Mouse (Mus musculus) hindbrain, postnatal 0 days (tissue): ENCODE results near the gene Rhbdf2. TPM values are rescaled to one million over a fixed set of nuclear protein-coding genes. Genes with fewer than 3 reads are reported as not detected.
"Not testable (repeated sequence)": the region's sequence is repeated elsewhere in the genome, so short reads cannot be mapped to it uniquely, and the experiment has no call there.

Experiments
- ATAC-seq: fragments of 200-750 bp; cut with Nextera tagmentation; 2 replicates; pipeline ENCODE4 v1.8.0; 2017; ENCODE audit warnings: mild to moderate bottlenecking, moderate TSS enrichment, moderate library complexity
- DNase-seq: peaks from one replicate; pipeline ENCODE4 v3.0.0-alpha.2; 2015; ENCODE audit warnings: low spot score
- H3K27ac ChIP-seq: fragments of 300-500 bp; sonication (generic); 2 replicates; pipeline ENCODE4 v1.5.1; 2014; ENCODE audit warnings: mild to moderate bottlenecking
- H3K27me3 ChIP-seq: fragments of 300-500 bp; sonication (generic); 2 replicates; pipeline ENCODE4 v1.6.1; 2014; ENCODE audit warnings: low read length, mixed read lengths; ENCODE audit not compliant: insufficient read depth
- H3K36me3 ChIP-seq: fragments of 300-500 bp; sonication (generic); 2 replicates; pipeline ENCODE4 v1.6.1; 2014; ENCODE audit warnings: low read length, mixed read lengths; ENCODE audit not compliant: insufficient read depth
- H3K4me1 ChIP-seq: fragments of 300-500 bp; sonication (generic); 2 replicates; pipeline ENCODE4 v1.6.1; 2014; ENCODE audit warnings: antibody characterized with exemption, low read length, mixed read lengths; ENCODE audit not compliant: insufficient read depth
- H3K4me2 ChIP-seq: fragments of 300-500 bp; sonication (generic); 2 replicates; pipeline ENCODE4 v1.6.1; 2014; ENCODE audit warnings: low read depth, mild to moderate bottlenecking, low read length, moderate library complexity, mixed read lengths
- H3K4me3 ChIP-seq: fragments of 300-500 bp; sonication (generic); 2 replicates; pipeline ENCODE4 v1.5.1; 2014; ENCODE audit warnings: low read length
- H3K9ac ChIP-seq: fragments of 300-500 bp; sonication (generic); replicated peaks from 2 replicates; pipeline ENCODE4 v1.6.1; 2014; ENCODE audit warnings: mild to moderate bottlenecking, low read length, moderate library complexity, mixed read lengths
- H3K9me3 ChIP-seq: fragments of 300-500 bp; sonication (generic); 2 replicates; pipeline ENCODE4 v1.6.1; 2016; ENCODE audit warnings: low read length, mixed read lengths
- CTCF ChIP-seq: IDR thresholded peaks from 2 replicates; pipeline ENCODE4 v1.5.1; 2016; ENCODE audit warnings: antibody characterized with exemption, control low read depth, low read depth
- WGBS: fragments of 180-500 bp; shearing (Covaris S2); extraction: QIAGEN DNeasy Blood & Tissue Kit; methylation state at CpG from one replicate; pipeline ENCODE4 v1.1.7; 2014; 5-methylcytosine and 5-hydroxymethylcytosine counted together
- polyA plus RNA-seq: library from polyadenylated mRNA; unstranded; fragments of >200 nt; fragmentation: Nextera tagmentation; extraction: Ambion mirVana; gene quantifications from 2 replicates; pipeline ENCODE4 v1.2.1, GENCODE M21; 2015
- total RNA-seq: library from RNA; depleted of rRNA; stranded (reverse); fragments of >200 nt; gene quantifications from 2 replicates; pipeline ENCODE4 v1.2.3, GENCODE M21; 2014; rRNA removed

The Rhbdf2 gene
- 3.8 and 4.0 TPM in 2 replicates for total RNA-seq
- polyA plus RNA-seq, result 1.1 and 1.6 TPM in 2 replicates

DNA sequence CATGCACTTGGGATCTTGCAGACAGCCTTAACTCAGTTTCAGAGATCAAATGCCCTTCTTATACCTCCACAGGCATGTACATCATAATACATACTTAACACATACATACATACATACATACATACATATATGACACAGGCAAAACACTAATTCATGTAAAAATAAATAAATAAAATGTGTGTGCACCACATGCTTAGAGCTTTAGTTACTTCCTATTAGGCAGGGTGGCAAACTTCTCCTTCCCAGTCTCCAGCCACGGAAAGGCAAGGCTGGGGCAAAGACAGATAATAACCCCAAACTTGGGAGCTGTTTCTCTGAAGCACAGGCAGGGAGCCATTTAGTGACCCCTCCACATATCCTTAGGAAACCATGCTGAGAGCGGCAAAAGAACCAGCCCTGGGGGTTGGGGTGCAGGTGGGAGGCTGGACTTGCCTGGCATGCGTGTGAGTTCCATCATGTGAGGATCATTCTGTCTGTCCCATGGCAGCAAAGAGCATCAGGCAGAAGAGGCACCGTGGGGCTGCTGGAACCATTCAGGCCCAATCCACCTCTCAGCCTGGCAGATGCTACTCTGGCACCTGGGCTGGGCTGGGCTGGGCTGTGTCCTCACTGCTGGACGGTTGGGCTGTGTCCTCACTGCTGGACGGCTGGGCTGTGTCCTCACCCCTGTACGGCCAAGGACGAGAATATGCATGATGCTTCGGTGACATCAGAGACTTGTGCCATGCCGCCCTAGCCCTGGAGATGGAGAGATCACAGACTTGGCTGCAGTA lies at the start of gene Rhbdf2:
Gene Rhbdf2, minus strand, starts transcription at position 721 of the 773 bp plus-strand sequence.
- no peak for TF ChIP-seq CTCF
- H3K4me3 ChIP-seq, result no peak within 1 kb of the TSS
- H3K36me3 ChIP-seq, result no peaks in the 10 kb centered on the region
- no peak within 1 kb of the TSS for H3K4me2 ChIP-seq
- H3K9ac ChIP-seq, result no peak within 1 kb of the TSS
- DNase-seq, result no peak
- peaks cover 18% of the 10 kb centered on the region; the same call in 1 of the 2 replicates for H3K4me1 ChIP-seq
- peaks cover 7% of the 10 kb centered on the region; the same call in 1 of the 2 replicates for H3K27me3 ChIP-seq
- no peaks in the 10 kb centered on the region for H3K9me3 ChIP-seq
- WGBS, result 73% methylated on average over 10 of the region's 10 CpGs
- H3K27ac ChIP-seq, result no peak within 1 kb of the TSS
- no peak for ATAC-seq

DNA sequence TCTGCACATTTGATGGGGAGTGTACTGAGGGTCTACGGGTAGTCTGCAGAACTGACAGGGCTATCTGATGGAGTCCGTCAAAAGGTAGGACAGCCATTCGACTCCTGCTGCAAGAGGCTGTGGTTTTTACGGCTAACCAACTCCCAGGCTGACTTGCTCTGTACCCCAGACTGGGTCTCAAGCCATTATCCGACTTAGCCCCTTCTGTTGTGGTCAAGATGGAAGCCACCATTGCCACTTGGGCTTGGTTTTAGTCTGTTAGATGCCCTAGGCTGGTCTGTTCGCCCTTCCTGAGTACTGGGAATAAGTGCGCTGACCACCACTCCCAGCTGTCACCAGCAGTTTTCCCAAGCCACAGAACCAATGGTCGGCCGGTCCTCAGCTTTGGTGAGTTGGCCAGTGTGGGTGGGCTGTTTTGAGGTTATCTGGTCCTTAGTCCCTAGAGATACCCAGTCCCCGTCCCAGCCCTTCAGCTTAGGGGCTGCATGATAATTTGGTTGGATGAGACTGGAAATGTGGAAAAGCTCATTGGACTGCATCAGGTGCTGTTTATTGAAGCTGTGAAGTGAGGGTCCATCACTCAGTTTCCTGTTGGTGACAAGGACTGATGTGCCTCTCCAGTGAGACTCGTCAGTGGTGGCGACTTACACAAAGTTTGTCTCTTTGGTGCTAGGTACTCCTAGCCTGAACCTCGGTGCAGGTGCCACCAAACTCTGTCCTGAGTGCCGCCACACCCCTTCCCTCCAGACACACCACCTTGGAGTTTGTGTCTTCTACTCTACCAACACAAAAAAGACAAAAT lies 49.6 kb upstream of the Rhbdf2 start:
- Histone ChIP-seq H3K36me3 (peaks cover 42% of the 10 kb centered on the region), H3K9me3 (no peaks in the 10 kb centered on the region), H3K4me2 (no peak overlapping the region), H3K4me1 (peaks cover 10% of the 10 kb centered on the region), H3K9ac (no peak overlapping the region), H3K4me3 (no peak overlapping the region), H3K27me3 (no peaks in the 10 kb centered on the region), H3K27ac (no peak overlapping the region)
- 91% methylated on average over 14 of the region's 14 CpGs for WGBS
- TF ChIP-seq CTCF, result no peak
- ATAC-seq (no peak), DNase-seq (no peak)

DNA sequence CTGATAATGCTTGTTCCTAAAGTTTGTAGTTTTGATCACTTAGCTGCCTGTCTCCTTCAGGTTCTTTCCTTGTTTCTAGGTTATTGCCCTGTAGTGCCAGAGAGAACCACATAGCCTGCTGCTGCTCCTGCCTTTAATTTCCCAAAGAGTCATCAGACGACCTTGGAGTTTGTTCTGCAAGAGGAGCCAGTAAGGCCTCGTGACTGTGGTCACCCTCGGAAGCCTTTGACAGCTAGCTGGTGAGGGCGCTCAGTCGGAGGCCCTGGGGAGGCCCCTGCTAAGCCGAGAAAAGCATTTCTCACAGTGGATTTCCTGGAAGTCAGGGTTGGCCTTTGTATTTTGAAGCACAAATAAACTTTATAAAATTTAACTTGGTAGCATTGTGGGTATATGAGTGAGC lies 48.6 kb upstream of the Rhbdf2 start:
- not testable (repeated sequence) for H3K4me3 ChIP-seq, DNase-seq, H3K27me3 ChIP-seq, H3K4me2 ChIP-seq, ATAC-seq, H3K9me3 ChIP-seq, H3K9ac ChIP-seq, H3K27ac ChIP-seq
- WGBS, result 72% methylated on average over 6 of the region's 6 CpGs
- Histone ChIP-seq H3K36me3 (peaks cover 42% of the 10 kb centered on the region), H3K4me1 (peaks cover 10% of the 10 kb centered on the region)

DNA sequence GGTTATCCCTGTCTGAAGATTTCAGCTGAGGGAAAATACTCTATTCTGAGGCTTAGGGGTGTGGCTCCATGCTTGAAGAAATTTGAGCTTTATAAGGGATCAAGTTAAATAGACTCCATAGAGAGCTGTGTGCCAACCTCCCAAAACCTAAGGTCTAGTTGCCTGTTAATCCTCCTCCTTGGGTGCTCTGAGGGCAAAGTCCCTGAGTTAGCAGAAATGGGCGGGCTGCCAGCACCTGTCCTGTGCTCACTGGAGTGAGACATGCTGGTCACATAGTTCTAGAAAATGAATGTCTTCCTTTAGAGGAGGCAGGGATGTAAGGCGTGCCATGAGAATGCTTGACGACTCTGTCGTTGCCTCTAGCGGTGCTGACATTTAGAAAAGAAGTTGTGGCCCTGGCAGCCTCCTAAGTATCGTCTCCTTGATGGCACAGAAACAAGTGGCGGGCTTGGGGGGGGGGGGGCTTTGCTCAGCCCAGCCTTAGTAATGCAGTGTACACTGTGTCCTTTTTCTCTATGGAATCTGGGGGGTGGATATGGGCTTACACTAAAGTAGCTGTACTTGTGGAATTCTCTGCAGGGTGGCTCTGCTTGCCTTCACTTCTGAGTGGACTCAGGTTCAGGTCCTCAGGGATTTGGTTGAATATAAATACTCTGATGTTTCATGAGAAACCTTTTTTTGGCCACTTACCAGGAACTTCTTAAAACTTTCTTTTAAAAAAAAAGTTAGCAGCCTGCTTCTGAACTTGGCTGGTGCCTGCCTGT lies 48.0 kb upstream of the Rhbdf2 start:
- no peak for ATAC-seq
- peaks cover 42% of the 10 kb centered on the region for H3K36me3 ChIP-seq
- WGBS, result 65% methylated on average over 7 of the region's 7 CpGs

DNA sequence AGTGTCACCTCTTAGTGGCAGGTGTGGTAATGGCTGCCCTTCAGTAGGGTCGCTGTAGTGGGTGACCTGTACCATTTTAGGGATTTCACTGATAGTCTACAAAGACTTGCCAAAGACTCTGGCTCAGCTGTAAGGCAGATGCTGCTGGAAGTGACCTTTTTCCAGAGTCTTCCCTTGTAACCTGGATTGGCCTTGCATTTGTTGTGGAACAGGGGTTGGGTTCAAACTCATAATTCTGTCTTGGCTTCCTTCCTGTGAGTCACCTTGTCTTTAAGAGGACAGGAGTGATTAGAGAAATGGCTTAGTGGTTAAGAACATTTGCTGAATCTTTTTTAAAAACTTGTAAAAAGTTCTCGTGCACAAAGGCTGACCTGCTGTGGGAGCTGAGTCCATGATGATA lies 46.6 kb upstream of the Rhbdf2 start:
- no peak overlapping the region for H3K27ac ChIP-seq
- H3K4me1 ChIP-seq, result peaks cover 10% of the 10 kb centered on the region
- WGBS, result 86% methylated on average over 2 of the region's 2 CpGs
- no peaks in the 10 kb centered on the region for H3K27me3 ChIP-seq
- H3K4me2 ChIP-seq, result peak overlapping the region; percentile 97; the same call in 1 of the 2 replicates
- no peak for ATAC-seq
- DNase-seq, result no peak
- H3K36me3 ChIP-seq, result peaks cover 42% of the 10 kb centered on the region
- no peak overlapping the region for H3K4me3 ChIP-seq
- TF ChIP-seq CTCF, result no peak
- peak overlapping the region; percentile 76; the same call in 1 of the 2 replicates for H3K9ac ChIP-seq
- no peaks in the 10 kb centered on the region for H3K9me3 ChIP-seq

More for the DNA sequence above, 48.0 kb upstream of the Rhbdf2 start:
- H3K4me1 ChIP-seq, result peaks cover 10% of the 10 kb centered on the region
- H3K9me3 ChIP-seq, result no peaks in the 10 kb centered on the region
- H3K27me3 ChIP-seq, result no peaks in the 10 kb centered on the region
- no peak overlapping the region for H3K9ac ChIP-seq
- no peak overlapping the region for H3K4me2 ChIP-seq
- no peak for DNase-seq
- H3K4me3 ChIP-seq, result no peak overlapping the region
- no peak for TF ChIP-seq CTCF
- no peak overlapping the region for H3K27ac ChIP-seq

DNA sequence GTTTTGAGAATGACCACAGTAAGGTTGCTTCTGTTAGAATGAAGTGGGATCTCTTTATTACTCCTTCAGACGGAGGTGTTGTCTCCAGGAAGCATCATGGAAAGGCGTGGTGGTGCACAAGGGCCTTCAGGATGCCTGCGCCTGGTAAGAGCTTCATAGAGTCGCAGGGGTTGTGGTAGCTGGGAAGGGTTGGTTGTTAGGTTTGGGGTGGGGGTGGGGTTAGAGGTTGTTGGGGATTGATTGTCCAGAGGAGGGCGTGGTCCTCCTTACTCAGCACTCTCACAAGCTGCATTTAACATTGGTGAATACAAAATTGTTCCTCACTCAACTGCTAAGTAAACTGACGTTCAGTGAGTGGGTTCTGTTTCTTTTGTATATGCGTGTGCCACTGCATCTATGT lies 45.8 kb upstream of the Rhbdf2 start:
- H3K4me2 ChIP-seq, result peak overlapping the region; percentile 97
- H3K27ac ChIP-seq, result no peak overlapping the region; the same call in 1 of the 2 replicates
- DNase-seq (no peak), ATAC-seq (no peak)
- peak overlapping the region; percentile 69 for H3K4me3 ChIP-seq
- peaks cover 10% of the 10 kb centered on the region for H3K4me1 ChIP-seq
- H3K9me3 ChIP-seq, result no peaks in the 10 kb centered on the region
- no peaks in the 10 kb centered on the region for H3K27me3 ChIP-seq
- peak overlapping the region; percentile 76 for H3K9ac ChIP-seq
- no peak for TF ChIP-seq CTCF
- peaks cover 41% of the 10 kb centered on the region for H3K36me3 ChIP-seq
- WGBS, result 20% methylated on average over 7 of the region's 7 CpGs
